Mouse (Mus musculus) forebrain, embryonic 14.5 days (tissue): ENCODE measurements around the gene Ebf4. TPM values are rescaled to one million over a fixed set of nuclear protein-coding genes. Genes with fewer than 3 reads are reported as not detected.
A peak's percentile ranks its signal among the peaks of the same experiment; 100 is the strongest.

Source experiments
- ATAC-seq: fragments of 200-750 bp; cut with Nextera tagmentation; 2 replicates; pipeline ENCODE4 v1.8.0; 2017; ENCODE audit warnings: mild to moderate bottlenecking, moderate library complexity
- DNase-seq: peaks from one replicate; pipeline ENCODE4 v3.0.0-alpha.2; 2015; ENCODE audit warnings: low spot score
- H3K27ac ChIP-seq: fragments of 300-500 bp; sonication (generic); 2 replicates; pipeline ENCODE4 v1.5.1; 2014; ENCODE audit warnings: low read depth, mild to moderate bottlenecking, control low read depth, low read length, moderate library complexity
- H3K27me3 ChIP-seq: fragments of 300-500 bp; sonication (generic); replicated peaks from 2 replicates; pipeline ENCODE4 v1.6.1; 2014; ENCODE audit warnings: low read length, control low read depth, mixed read lengths; ENCODE audit not compliant: control insufficient read depth, insufficient read depth
- H3K36me3 ChIP-seq: fragments of 300-500 bp; sonication (generic); 2 replicates; pipeline ENCODE4 v1.6.1; 2014; ENCODE audit warnings: low read length, control low read depth; ENCODE audit not compliant: control insufficient read depth, insufficient read depth
- H3K4me1 ChIP-seq: fragments of 300-500 bp; sonication (generic); 2 replicates; pipeline ENCODE4 v1.6.1; 2014; ENCODE audit warnings: antibody characterized with exemption, low read length, control low read depth; ENCODE audit not compliant: control insufficient read depth, insufficient read depth
- H3K4me2 ChIP-seq: fragments of 300-500 bp; sonication (generic); 2 replicates; pipeline ENCODE4 v1.6.1; 2014; ENCODE audit warnings: mild to moderate bottlenecking, control low read depth, low read length
- H3K4me3 ChIP-seq: fragments of 300-500 bp; sonication (generic); 2 replicates; pipeline ENCODE4 v1.5.1; 2014; ENCODE audit warnings: low read depth, low read length, control low read depth
- H3K9ac ChIP-seq: fragments of 300-500 bp; sonication (generic); 2 replicates; pipeline ENCODE4 v1.6.1; 2014; ENCODE audit warnings: mild to moderate bottlenecking, low read length, control low read depth, moderate library complexity
- H3K9me3 ChIP-seq: fragments of 300-500 bp; sonication (generic); replicated peaks from 2 replicates; pipeline ENCODE4 v1.6.1; 2016; ENCODE audit warnings: low read length, control low read depth, mixed read lengths; ENCODE audit not compliant: control insufficient read depth
- WGBS: fragments of 180-500 bp; shearing (Covaris S2); extraction: QIAGEN DNeasy Blood & Tissue Kit; methylation state at CpG from one replicate; pipeline ENCODE4 v1.1.7; 2014; 5-methylcytosine and 5-hydroxymethylcytosine counted together
- polyA plus RNA-seq: library from polyadenylated mRNA; unstranded; fragments of >200 nt; fragmentation: Nextera tagmentation; extraction: Ambion mirVana; gene quantifications from 2 replicates; pipeline ENCODE4 v1.2.1, GENCODE M21; 2014

The Ebf4 gene
- polyA plus RNA-seq, 1 experiment from 2014 or later, result 2.4 TPM

- H3K4me1 ChIP-seq, result no peaks in the 10 kb centered on the region
- no peak overlapping the region for H3K9ac ChIP-seq
- H3K4me3 ChIP-seq, result no peak overlapping the region
- no peaks in the 10 kb centered on the region for H3K9me3 ChIP-seq
- 69% methylated on average over 4 of the region's 4 CpGs for WGBS
- no peak for DNase-seq
- no peaks in the 10 kb centered on the region for H3K27me3 ChIP-seq
- H3K4me2 ChIP-seq, result no peak overlapping the region
- H3K27ac ChIP-seq, result no peak overlapping the region
- no peak for ATAC-seq
- no peaks in the 10 kb centered on the region for H3K36me3 ChIP-seq
These were observed 5.9 kb upstream of the Ebf4 start for GRCm38 (mm10) chr2:130289086-130289485.

GRCm38 (mm10) chr2:130291434-130291833 is 3.5 kb upstream of the Ebf4 start:
- peaks cover 5% of the 10 kb centered on the region for H3K4me1 ChIP-seq
- H3K4me2 ChIP-seq, result no peak overlapping the region
- H3K9ac ChIP-seq, result no peak overlapping the region
- DNase-seq (peak; percentile 92), ATAC-seq (peak; percentile 30; the same call in 1 of the 2 replicates)
- WGBS, result 20% methylated on average over 8 of the region's 8 CpGs
- H3K4me3 ChIP-seq, result no peak overlapping the region
- no peak overlapping the region for H3K27ac ChIP-seq
- H3K36me3 ChIP-seq, result no peaks in the 10 kb centered on the region
- H3K9me3 ChIP-seq, result no peaks in the 10 kb centered on the region
- H3K27me3 ChIP-seq, result no peaks in the 10 kb centered on the region

- Histone ChIP-seq H3K4me3 (no peak overlapping the region), H3K36me3 (0 out of 2 replicates have a peak, but pooled peaks cover 3% of the 10 kb centered on the region)
- DNase-seq, result no peak
These were observed 2.0 kb upstream of the Ebf4 start for GRCm38 (mm10) chr2:130293009-130293408.

GRCm38 (mm10) chr2:130293486-130293885 is 1.5 kb upstream of the Ebf4 start:
- WGBS, result 13% methylated on average over 4 of the region's 4 CpGs
- peaks cover 7% of the 10 kb centered on the region; the same call in 1 of the 2 replicates for H3K36me3 ChIP-seq
- no peak overlapping the region for H3K4me2 ChIP-seq
- peaks cover 6% of the 10 kb centered on the region for H3K4me1 ChIP-seq
- peak; percentile 53 for DNase-seq
- no peaks in the 10 kb centered on the region for H3K27me3 ChIP-seq
- no peak overlapping the region for H3K4me3 ChIP-seq
- H3K9me3 ChIP-seq, result no peaks in the 10 kb centered on the region
- ATAC-seq, result no peak
- H3K9ac ChIP-seq, result no peak overlapping the region
- H3K27ac ChIP-seq, result no peak overlapping the region

More at GRCm38 (mm10) chr2:130293009-130293408, 2.0 kb upstream of the Ebf4 start:
- ATAC-seq, result no peak
- H3K4me1 ChIP-seq, result peaks cover 6% of the 10 kb centered on the region
- WGBS, result 41% methylated on average over 3 of the region's 3 CpGs
- no peaks in the 10 kb centered on the region for H3K27me3 ChIP-seq
- H3K27ac ChIP-seq, result no peak overlapping the region
- no peak overlapping the region for H3K9ac ChIP-seq
- H3K9me3 ChIP-seq, result no peaks in the 10 kb centered on the region
- no peak overlapping the region for H3K4me2 ChIP-seq

- H3K36me3 ChIP-seq, result peaks cover 9% of the 10 kb centered on the region; the same call in 1 of the 2 replicates
- H3K27ac ChIP-seq, result peak overlapping the region; percentile 81; the same call in 1 of the 2 replicates
- no peaks in the 10 kb centered on the region for H3K27me3 ChIP-seq
- WGBS, result 8% methylated on average over 20 of the region's 20 CpGs
- peaks cover 6% of the 10 kb centered on the region for H3K4me1 ChIP-seq
- H3K4me3 ChIP-seq, result peak overlapping the region; percentile 71
- DNase-seq, result peak; percentile 37
- H3K4me2 ChIP-seq, result peak overlapping the region; percentile 67
- peak overlapping the region; percentile 83 for H3K9ac ChIP-seq
- no peaks in the 10 kb centered on the region for H3K9me3 ChIP-seq
- peak; percentile 1; the same call in 1 of the 2 replicates for ATAC-seq
These were observed 592 bp upstream of the Ebf4 start for GRCm38 (mm10) chr2:130294218-130294935.

- H3K4me2 ChIP-seq, result peak overlapping the region; percentile 67
- ATAC-seq (peak; percentile 81), DNase-seq (peak; percentile 81)
- under 1% methylated on average over 50 of the region's 99 CpGs for WGBS
- H3K4me3 ChIP-seq, result peak overlapping the region; percentile 71
- peaks cover 13% of the 10 kb centered on the region for H3K36me3 ChIP-seq
- H3K27ac ChIP-seq, result peak overlapping the region; percentile 81
- no peaks in the 10 kb centered on the region for H3K9me3 ChIP-seq
- peak overlapping the region; percentile 83 for H3K9ac ChIP-seq
- peaks cover 6% of the 10 kb centered on the region for H3K4me1 ChIP-seq
- H3K27me3 ChIP-seq, result no peaks in the 10 kb centered on the region
These were observed 563 bp downstream of the Ebf4 start for GRCm38 (mm10) chr2:130295331-130296133.

- ATAC-seq, result no peak
- Histone ChIP-seq H3K36me3 (peaks cover 16% of the 10 kb centered on the region), H3K27me3 (no peaks in the 10 kb centered on the region), H3K4me3 (peak overlapping the region; percentile 71), H3K27ac (peak overlapping the region; percentile 81; the same call in 1 of the 2 replicates), H3K9me3 (no peaks in the 10 kb centered on the region), H3K4me2 (peak overlapping the region; percentile 67), H3K9ac (peak overlapping the region; percentile 83), H3K4me1 (peaks cover 6% of the 10 kb centered on the region)
- DNase-seq, result peak; percentile 17
- whole genome bisulfite sequencing, result 4% methylated on average over 20 of the region's 20 CpGs
These were observed 1.3 kb downstream of the Ebf4 start for GRCm38 (mm10) chr2:130296134-130296745.

GRCm38 (mm10) chr2:130297580-130297979 is 2.6 kb downstream of the Ebf4 start:
- ATAC-seq (no peak), DNase-seq (no peak)
- Histone ChIP-seq H3K4me3 (no peak overlapping the region), H3K9ac (no peak overlapping the region), H3K4me1 (peaks cover 6% of the 10 kb centered on the region), H3K27ac (no peak overlapping the region), H3K9me3 (no peaks in the 10 kb centered on the region), H3K27me3 (no peaks in the 10 kb centered on the region), H3K36me3 (peaks cover 16% of the 10 kb centered on the region), H3K4me2 (no peak overlapping the region)
- 84% methylated on average over 9 of the region's 9 CpGs for WGBS
